Mouse (Mus musculus) kidney, postnatal 0 days (tissue): ENCODE data around the gene Eppin. TPM values are rescaled to one million over a fixed set of nuclear protein-coding genes. Genes with fewer than 3 reads are reported as not detected.

Source experiments
- ATAC-seq: fragments of 200-750 bp; cut with Nextera tagmentation; replicated peaks from 2 replicates; pipeline ENCODE4 v1.8.0; 2017; ENCODE audit warnings: low read depth, moderate number of reproducible peaks, moderate TSS enrichment, moderate library complexity; ENCODE audit not compliant: low FRiP score
- DNase-seq: peaks from one replicate; pipeline ENCODE4 v3.0.0-alpha.2; 2016; ENCODE audit warnings: low spot score
- H3K27ac ChIP-seq: fragments of 300-500 bp; sonication (generic); 2 replicates; pipeline ENCODE4 v1.5.1; 2014; ENCODE audit warnings: mild to moderate bottlenecking
- H3K27me3 ChIP-seq: fragments of 300-500 bp; sonication (generic); 2 replicates; pipeline ENCODE4 v1.6.1; 2014; ENCODE audit warnings: low read length, mixed read lengths; ENCODE audit not compliant: insufficient read depth
- H3K36me3 ChIP-seq: fragments of 300-500 bp; sonication (generic); 2 replicates; pipeline ENCODE4 v1.6.1; 2014; ENCODE audit warnings: low read length, mixed read lengths; ENCODE audit not compliant: insufficient read depth
- H3K4me1 ChIP-seq: fragments of 300-500 bp; sonication (generic); replicated peaks from 2 replicates; pipeline ENCODE4 v1.6.1; 2014; ENCODE audit warnings: antibody characterized with exemption, low read length, mixed read lengths; ENCODE audit not compliant: insufficient read depth
- H3K4me2 ChIP-seq: fragments of 300-500 bp; sonication (generic); 2 replicates; pipeline ENCODE4 v1.6.1; 2014; ENCODE audit warnings: mild to moderate bottlenecking, low read length, moderate library complexity, mixed read lengths
- H3K4me3 ChIP-seq: fragments of 300-500 bp; sonication (generic); replicated peaks from 2 replicates; pipeline ENCODE4 v1.5.1; 2014; ENCODE audit warnings: low read depth, low read length
- H3K9ac ChIP-seq: fragments of 300-500 bp; sonication (generic); 2 replicates; pipeline ENCODE4 v1.6.1; 2014; ENCODE audit warnings: low read depth, low read length
- H3K9me3 ChIP-seq: fragments of 300-500 bp; sonication (generic); replicated peaks from 2 replicates; pipeline ENCODE4 v1.6.1; 2016; ENCODE audit warnings: low read length, inconsistent platforms, mixed read lengths
- CTCF ChIP-seq: IDR thresholded peaks from 2 replicates; pipeline ENCODE4 v1.5.1; 2016; ENCODE audit warnings: antibody characterized with exemption, low read depth, mild to moderate bottlenecking, moderate library complexity
- WGBS: fragments of 180-500 bp; shearing (Covaris S2); extraction: QIAGEN DNeasy Blood & Tissue Kit; methylation state at CpG from one replicate; pipeline ENCODE4 v1.1.7; 2014; 5-methylcytosine and 5-hydroxymethylcytosine counted together
- polyA plus RNA-seq: library from polyadenylated mRNA; unstranded; fragments of >200 nt; fragmentation: Nextera tagmentation; extraction: Ambion mirVana; gene quantifications from 2 replicates; pipeline ENCODE4 v1.2.1, GENCODE M21; 2015

Gene Eppin
- polyA plus RNA-seq, 1 experiment from 2014 or later, result 0.16 TPM

GRCm38 (mm10) chr2:164542132-164542531 is 51.3 kb downstream of the Eppin start:
- Histone ChIP-seq H3K27me3 (no peaks in the 10 kb centered on the region), H3K9ac (no peak overlapping the region), H3K36me3 (no peaks in the 10 kb centered on the region), H3K9me3 (no peaks in the 10 kb centered on the region), H3K4me2 (no peak overlapping the region), H3K4me3 (no peak overlapping the region), H3K4me1 (peaks cover 9% of the 10 kb centered on the region; the same call in 1 of the 2 replicates), H3K27ac (no peak overlapping the region)
- 80% methylated on average over 5 of the region's 5 CpGs for WGBS
- no peak for TF ChIP-seq CTCF
- ATAC-seq (no peak), DNase-seq (no peak)

GRCm38 (mm10) chr2:164540652-164541427 is 52.6 kb downstream of the Eppin start:
- Histone ChIP-seq H3K4me2 (no peak overlapping the region), H3K9me3 (no peaks in the 10 kb centered on the region), H3K4me3 (no peak overlapping the region), H3K27ac (peak overlapping the region; percentile 62; the same call in 1 of the 2 replicates), H3K9ac (no peak overlapping the region), H3K4me1 (peaks cover 9% of the 10 kb centered on the region; the same call in 1 of the 2 replicates), H3K36me3 (no peaks in the 10 kb centered on the region), H3K27me3 (no peaks in the 10 kb centered on the region)
- TF ChIP-seq CTCF, result no peak
- DNase-seq (no peak), ATAC-seq (no peak)
- WGBS, result 40% methylated on average over 8 of the region's 8 CpGs

Other genes starting within 250 kb of the Eppin start
- 4.8 and 9.6 TPM in 2 replicates for gene Slpi, start 204.5 kb downstream of the Eppin start, polyA plus RNA-seq
- not detected in 2 replicates for gene Rbpjl, start 190.5 kb downstream of the Eppin start, polyA plus RNA-seq
- gene Matn4, start 188.4 kb downstream of the Eppin start, polyA plus RNA-seq, result 0.46 and 0.62 TPM in 2 replicates
- 183 and 227 TPM in 2 replicates for gene Sdc4, start 149.7 kb downstream of the Eppin start, polyA plus RNA-seq
- 83.0 and 83.1 TPM in 2 replicates for gene Sys1, start 136.6 kb downstream of the Eppin start, polyA plus RNA-seq
- gene Gm20458, start 132.6 kb downstream of the Eppin start, polyA plus RNA-seq, result 22.8 and 23.3 TPM in 2 replicates
- gene Trp53tg5, start 119.9 kb downstream of the Eppin start, polyA plus RNA-seq, result not detected in 2 replicates
- 22.5 and 23.3 TPM in 2 replicates for gene Dbndd2, start 107.5 kb downstream of the Eppin start, polyA plus RNA-seq
- 76.9 and 86.3 TPM in 2 replicates for gene Pigt, start 96.1 kb downstream of the Eppin start, polyA plus RNA-seq
- gene Wfdc2, start 31.2 kb downstream of the Eppin start, polyA plus RNA-seq, result 715 and 716 TPM in 2 replicates
- gene Spint3, start 20.1 kb downstream of the Eppin start, polyA plus RNA-seq, result not detected in 2 replicates
- not detected in 2 replicates for gene Wfdc6a, start 8.1 kb downstream of the Eppin start, polyA plus RNA-seq
- gene Wfdc6b, start 19.9 kb upstream of the Eppin start, polyA plus RNA-seq, result not detected in 2 replicates
- 0.05 TPM in 1 of 2 replicates, not detected in the other for gene Wfdc8, start 20.0 kb upstream of the Eppin start, polyA plus RNA-seq
- 0.17 TPM in 1 of 2 replicates, not detected in the other for gene Wfdc16, start 45.2 kb upstream of the Eppin start, polyA plus RNA-seq
- 0.34 and 0.38 TPM in 2 replicates for gene Wfdc10, start 62.5 kb upstream of the Eppin start, polyA plus RNA-seq
- gene Wfdc9, start 63.0 kb upstream of the Eppin start, polyA plus RNA-seq, result not detected in 2 replicates
- gene Wfdc11, start 80.5 kb upstream of the Eppin start, polyA plus RNA-seq, result not detected in 2 replicates
- 1.4 and 1.6 TPM in 2 replicates for gene Wfdc13, start 91.5 kb upstream of the Eppin start, polyA plus RNA-seq
- 0.84 and 1.4 TPM in 2 replicates for gene Spint4, start 104.9 kb upstream of the Eppin start, polyA plus RNA-seq
- gene Spint5, start 121.7 kb upstream of the Eppin start, polyA plus RNA-seq, result not detected in 2 replicates
- gene Wfdc3, start 152.3 kb upstream of the Eppin start, polyA plus RNA-seq, result 0.64 and 1.1 TPM in 2 replicates
- gene Dnttip1, start 152.4 kb upstream of the Eppin start, polyA plus RNA-seq, result 58.5 and 62.4 TPM in 2 replicates
- gene Ube2c, start 176.3 kb upstream of the Eppin start, polyA plus RNA-seq, result 132 and 156 TPM in 2 replicates
- gene Tnnc2, start 186.4 kb upstream of the Eppin start, polyA plus RNA-seq, result 0.45 and 1.0 TPM in 2 replicates
- 19.9 and 21.7 TPM in 2 replicates for gene Snx21, start 192.2 kb upstream of the Eppin start, polyA plus RNA-seq
- gene Acot8, start 211.3 kb upstream of the Eppin start, polyA plus RNA-seq, result 28.7 and 33.2 TPM in 2 replicates
- gene Zswim3, start 211.5 kb upstream of the Eppin start, polyA plus RNA-seq, result 5.2 and 5.4 TPM in 2 replicates
- gene Zswim1, start 229.1 kb upstream of the Eppin start, polyA plus RNA-seq, result 15.5 and 15.8 TPM in 2 replicates
- gene Spata25, start 234.9 kb upstream of the Eppin start, polyA plus RNA-seq, result not detected in 2 replicates
- gene Ctsa, start 239.3 kb upstream of the Eppin start, polyA plus RNA-seq, result 219 and 254 TPM in 2 replicates
- gene Neurl2, start 239.9 kb upstream of the Eppin start, polyA plus RNA-seq, result 9.2 and 9.4 TPM in 2 replicates